ENCODE assay signal across 20 mouse cellular contexts in the genomic region with DNA sequence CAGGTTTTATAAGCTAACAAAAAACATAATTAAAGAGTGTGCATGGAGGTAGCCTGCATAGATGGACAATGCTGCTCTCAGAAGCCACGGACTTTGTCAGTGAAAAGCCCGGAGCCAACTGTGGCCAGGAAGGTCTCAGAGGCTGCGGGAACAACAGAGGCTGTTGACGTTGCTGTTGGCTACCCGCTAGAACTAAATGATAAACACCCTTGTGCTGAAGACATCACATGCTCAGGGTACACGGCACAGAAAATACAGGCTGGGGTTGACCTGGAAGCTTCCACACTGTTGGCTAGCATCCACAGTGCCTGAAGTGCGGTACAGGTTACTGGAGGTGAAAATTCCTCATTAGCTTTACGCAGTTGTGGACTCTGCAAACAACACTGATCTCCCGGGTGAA. TPM values are rescaled to one million over a fixed set of nuclear protein-coding genes. Genes with fewer than 3 reads are reported as not detected.
DNase-seq lines count a peak whose midpoint lies in the region; TF ChIP-seq lines count a peak whose summit lies in the region.
"Had no signal": no experiment of that assay in that cellular context is flagged by ENCODE, and none has a peak within 500 bp of the region (broad histone marks: within the 10 kb centered on the region; RNA-seq: fewer than 3 reads in every experiment).

No protein-coding gene starts in this region.

- H3K36me3 ChIP-seq in heart, embryonic 10.5 days: no peaks in the 10 kb centered on the region
- no peaks in the 10 kb centered on the region for H3K36me3 ChIP-seq in heart, adult 2 months (ENCODE audit: control insufficient read depth, insufficient read depth, low read length)
- H3K36me3 ChIP-seq: embryonic facial prominence, embryonic 13.5 days; forebrain, embryonic 12.5 days; G1E; heart, embryonic 13.5 days; hindbrain, embryonic 10.5 days had no signal

- TF ChIP-seq EP300 in heart, adult 2 months (IDR thresholded peaks at IDR 0.05; ENCODE audit: insufficient read depth, low read depth, low read length): no peak

- H3K9ac ChIP-seq in heart, adult 2 months (ENCODE audit: low read depth, low read length): no peak overlapping the region
- H3K9ac ChIP-seq: embryonic facial prominence, embryonic 13.5 days; forebrain, embryonic 12.5 days; heart, embryonic 13.5 days; hindbrain, embryonic 14.5 days had no signal

- no peak overlapping the region for H3K27ac ChIP-seq in heart, embryonic 10.5 days
- no peak overlapping the region for H3K27ac ChIP-seq in heart, adult 2 months
- H3K27ac ChIP-seq: embryonic facial prominence, embryonic 13.5 days; forebrain, embryonic 12.5 days; heart, embryonic 13.5 days; hindbrain, embryonic 10.5 days; hindbrain, embryonic 14.5 days had no signal

- H3K9me3 ChIP-seq in heart, embryonic 10.5 days: no peaks in the 10 kb centered on the region
- H3K9me3 ChIP-seq: embryonic facial prominence, embryonic 13.5 days; forebrain, embryonic 12.5 days; G1E; heart, embryonic 13.5 days; hindbrain, embryonic 10.5 days had no signal

- no peaks in the 10 kb centered on the region for H3K4me1 ChIP-seq in heart, embryonic 10.5 days
- no peaks in the 10 kb centered on the region for H3K4me1 ChIP-seq in heart, adult 2 months (ENCODE audit: control insufficient read depth, insufficient read depth, low read length)
- H3K4me1 ChIP-seq: embryonic facial prominence, embryonic 13.5 days; forebrain, embryonic 12.5 days; heart, embryonic 13.5 days; hindbrain, embryonic 10.5 days had no signal

- no peak overlapping the region for H3K4me3 ChIP-seq in heart, embryonic 10.5 days
- H3K4me3 ChIP-seq in heart, adult 2 months: no peak overlapping the region
- H3K4me3 ChIP-seq: embryonic facial prominence, embryonic 13.5 days; forebrain, embryonic 12.5 days; heart, embryonic 13.5 days; hindbrain, embryonic 10.5 days had no signal

- 81% methylated on average over 9 of the region's 9 CpGs for WGBS in heart, embryonic 10.5 days
- WGBS in heart, adult 2 months: 62% methylated on average over 9 of the region's 9 CpGs

- TF ChIP-seq CTCF in heart, adult 2 months (IDR thresholded peaks at IDR 0.05): no peak

- H3K79me2 ChIP-seq in heart, adult 2 months (replicated peaks; ENCODE audit: control insufficient read depth, insufficient read depth, low read length): no peaks in the 10 kb centered on the region

- intact Hi-C loops in heart, adult 2 months (cut with DNase I): no loop called here

- no peak for TF ChIP-seq POLR2A in heart, adult 2 months (IDR thresholded peaks at IDR 0.05; ENCODE audit: insufficient read depth, low read depth, low read length)

- H3K27me3 ChIP-seq in heart, embryonic 10.5 days (ENCODE audit: insufficient read depth, poor library complexity, severe bottlenecking): 0 out of 2 replicates have a peak, but pooled peaks cover 3% of the 10 kb centered on the region
- no peaks in the 10 kb centered on the region for H3K27me3 ChIP-seq in heart, adult 2 months (ENCODE audit: control insufficient read depth, insufficient read depth, low read length)
- H3K27me3 ChIP-seq: embryonic facial prominence, embryonic 13.5 days; forebrain, embryonic 12.5 days; heart, embryonic 13.5 days had no signal

- peak; percentile 92 for DNase-seq in heart, adult 11 months
- DNase-seq in heart, embryonic 10.5 days (ENCODE audit: low spot score): no peak
- DNase-seq in heart, postnatal 4 days: peak; percentile 18
- no peak for DNase-seq in heart, adult 2 months
- peak; percentile 19 for DNase-seq in kidney, postnatal 10 days
- no peak for DNase-seq in kidney, adult 9 months
- peak; percentile 33 to 36 for DNase-seq in kidney, postnatal 36 days
- DNase-seq: adrenal gland, adult 2 months; adrenal gland, postnatal 25 days; B cell, adult 2 months; cerebellum, adult 18-20 months; cerebellum, adult 9-11 months; cerebellum, postnatal 36 days; gastrocnemius, postnatal 10 days had no signal

RNA-seq across cellular contexts. Expression of a gene that starts 43.6 kb away (rescaled TPM):
- 19.5 and 21.7 TPM in 2 replicates for polyA plus RNA-seq in heart, embryonic 10.5 days (2016; fragmentation: Nextera tagmentation; extraction: Ambion mirVana)
- 10 to 100 TPM; 21.6 to 22.3 TPM for total RNA-seq in heart, postnatal 4 days (2021)
- total RNA-seq in heart, adult 2 months (2021): 10 to 100 TPM; 17.7 to 18.9 TPM
- 5.1 and 7.8 TPM in 2 replicates for polyA plus RNA-seq in heart, adult 2 months (2012; rRNA removed)

Comparison
In these comparisons a context has a peak if more than half of its experiments do, and no peak if none do; other contexts are left out.
1. DNase-seq: peak in heart, adult 11 months (single experiment), heart, postnatal 4 days (single experiment), kidney, postnatal 10 days (single experiment) and kidney, postnatal 36 days (2 of 2); none in heart, embryonic 10.5 days (single experiment), heart, adult 2 months (0 of 2) and kidney, adult 9 months (single experiment).